8 mouse cellular contexts compared by ENCODE assay signal in the genomic region with DNA sequence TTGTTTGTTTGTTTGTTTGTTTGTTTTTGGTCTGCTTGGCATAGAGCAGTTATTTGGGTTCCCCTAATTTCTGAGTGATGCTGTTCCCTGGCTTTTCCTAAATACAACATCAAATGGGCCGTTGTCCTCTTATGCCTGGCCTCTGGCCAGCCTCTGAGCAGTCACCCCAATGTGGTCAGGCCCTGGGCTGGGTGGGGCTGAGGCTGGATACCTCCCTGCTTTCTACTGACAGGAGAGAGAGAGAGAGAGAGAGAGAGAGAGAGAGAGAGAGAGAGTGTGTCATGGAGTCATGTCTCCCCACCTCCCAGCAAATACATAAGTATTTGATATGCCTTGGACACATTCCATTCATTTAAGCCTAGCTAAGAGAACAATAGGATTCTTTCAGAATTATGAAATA. TPM values are rescaled to one million over a fixed set of nuclear protein-coding genes. Genes with fewer than 3 reads are reported as not detected.
A peak's percentile ranks its signal among the peaks of the same experiment; 100 is the strongest.
DNase-seq lines count a peak whose midpoint lies in the region; ATAC-seq lines count a peak whose summit lies in the region.

No protein-coding gene starts in this region.

- intact Hi-C loops in left cerebral cortex, postnatal 25 days (cut with DNase I) = no loop called here

- H3K36me3 ChIP-seq in forebrain, embryonic 12.5 days (replicated peaks) = no peaks in the 10 kb centered on the region
- no peaks in the 10 kb centered on the region for H3K36me3 ChIP-seq in forebrain, embryonic 13.5 days (ENCODE audit: poor library complexity, severe bottlenecking)
- H3K36me3 ChIP-seq in midbrain, embryonic 12.5 days = no peaks in the 10 kb centered on the region
- H3K36me3 ChIP-seq in midbrain, embryonic 13.5 days = no peaks in the 10 kb centered on the region
- peaks cover 15% of the 10 kb centered on the region for H3K36me3 ChIP-seq in limb, embryonic 15.5 days

- H3K4me2 ChIP-seq in forebrain, embryonic 12.5 days = 0 out of 2 replicates have a peak overlapping the region, but pooled peaks have one; percentile 13
- no peak overlapping the region for H3K4me2 ChIP-seq in forebrain, embryonic 13.5 days
- peak overlapping the region; percentile 93; the same call in 1 of the 2 replicates for H3K4me2 ChIP-seq in midbrain, embryonic 12.5 days (replicated peaks)
- no peak overlapping the region for H3K4me2 ChIP-seq in midbrain, embryonic 13.5 days (replicated peaks)
- peak overlapping the region; percentile 55 for H3K4me2 ChIP-seq in limb, embryonic 15.5 days

- no peak overlapping the region for H3K9ac ChIP-seq in forebrain, embryonic 12.5 days
- H3K9ac ChIP-seq in forebrain, embryonic 13.5 days = no peak overlapping the region
- no peak overlapping the region for H3K9ac ChIP-seq in midbrain, embryonic 12.5 days (replicated peaks)
- H3K9ac ChIP-seq in midbrain, embryonic 13.5 days (replicated peaks) = no peak overlapping the region
- peak overlapping the region; percentile 62; the same call in 1 of the 2 replicates for H3K9ac ChIP-seq in limb, embryonic 15.5 days

- H3K27ac ChIP-seq in forebrain, embryonic 12.5 days = no peak overlapping the region
- no peak overlapping the region for H3K27ac ChIP-seq in forebrain, embryonic 13.5 days
- H3K27ac ChIP-seq in midbrain, embryonic 12.5 days (replicated peaks) = no peak overlapping the region
- H3K27ac ChIP-seq in midbrain, embryonic 13.5 days = no peak overlapping the region
- H3K27ac ChIP-seq in limb, embryonic 15.5 days = peak overlapping the region; percentile 96

- DNase-seq in B cell, adult 2 months = no peak
- no peak for DNase-seq in left cerebral cortex, postnatal 25 days (ENCODE audit: low spot score in 2 of 2)
- no peak for DNase-seq in embryo, embryonic 10.5 days (ENCODE audit: low spot score)

- H3K4me3 ChIP-seq in forebrain, embryonic 12.5 days (replicated peaks) = no peak overlapping the region
- no peak overlapping the region for H3K4me3 ChIP-seq in forebrain, embryonic 13.5 days
- no peak overlapping the region for H3K4me3 ChIP-seq in midbrain, embryonic 12.5 days
- no peak overlapping the region for H3K4me3 ChIP-seq in midbrain, embryonic 13.5 days (replicated peaks)
- H3K4me3 ChIP-seq in limb, embryonic 15.5 days = peak overlapping the region; percentile 67

- no peak for ATAC-seq in forebrain, embryonic 12.5 days (ENCODE audit: low FRiP score)
- no peak for ATAC-seq in forebrain, embryonic 13.5 days
- ATAC-seq in midbrain, embryonic 12.5 days (ENCODE audit: low FRiP score, low read depth) = no peak
- no peak for ATAC-seq in midbrain, embryonic 13.5 days
- ATAC-seq in limb, embryonic 15.5 days (ENCODE audit: insufficient number of reproducible peaks, low FRiP score, low TSS enrichment, low read depth) = no peak

- peaks cover 10% of the 10 kb centered on the region for H3K27me3 ChIP-seq in forebrain, embryonic 12.5 days
- no peaks in the 10 kb centered on the region for H3K27me3 ChIP-seq in forebrain, embryonic 13.5 days
- H3K27me3 ChIP-seq in midbrain, embryonic 12.5 days = peaks cover 8% of the 10 kb centered on the region; the same call in 1 of the 2 replicates
- peaks cover 11% of the 10 kb centered on the region for H3K27me3 ChIP-seq in midbrain, embryonic 13.5 days
- H3K27me3 ChIP-seq in limb, embryonic 15.5 days = no peaks in the 10 kb centered on the region

- H3K9me3 ChIP-seq in forebrain, embryonic 12.5 days = no peaks in the 10 kb centered on the region
- no peaks in the 10 kb centered on the region for H3K9me3 ChIP-seq in forebrain, embryonic 13.5 days (replicated peaks)
- H3K9me3 ChIP-seq in midbrain, embryonic 12.5 days = no peaks in the 10 kb centered on the region
- no peaks in the 10 kb centered on the region for H3K9me3 ChIP-seq in midbrain, embryonic 13.5 days
- no peaks in the 10 kb centered on the region for H3K9me3 ChIP-seq in limb, embryonic 15.5 days

- 86% methylated on average over 1 of the region's 1 CpGs for WGBS in forebrain, embryonic 12.5 days
- 76% methylated on average over 1 of the region's 1 CpGs for WGBS in forebrain, embryonic 13.5 days
- WGBS in midbrain, embryonic 12.5 days = 75% methylated on average over 1 of the region's 1 CpGs
- WGBS in midbrain, embryonic 13.5 days = 92% methylated on average over 1 of the region's 1 CpGs
- WGBS in limb, embryonic 15.5 days = 41% methylated on average over 1 of the region's 1 CpGs

- peaks cover 10% of the 10 kb centered on the region for H3K4me1 ChIP-seq in forebrain, embryonic 12.5 days
- peaks cover 11% of the 10 kb centered on the region; the same call in 1 of the 2 replicates for H3K4me1 ChIP-seq in forebrain, embryonic 13.5 days
- H3K4me1 ChIP-seq in midbrain, embryonic 12.5 days = no peaks in the 10 kb centered on the region
- peaks cover 8% of the 10 kb centered on the region for H3K4me1 ChIP-seq in midbrain, embryonic 13.5 days (replicated peaks)
- H3K4me1 ChIP-seq in limb, embryonic 15.5 days = peaks cover 42% of the 10 kb centered on the region

RNA-seq across cellular contexts. Expression of a gene that starts 1.7 kb away (rescaled TPM):
- polyA plus RNA-seq in forebrain, embryonic 12.5 days (2016; fragmentation: Nextera tagmentation; extraction: Ambion mirVana) = 108 and 148 TPM in 2 replicates
- polyA plus RNA-seq in forebrain, embryonic 13.5 days (2015; fragmentation: Nextera tagmentation; extraction: Ambion mirVana) = 69.1 and 89.9 TPM in 2 replicates
- 156 and 197 TPM in 2 replicates for polyA plus RNA-seq in midbrain, embryonic 12.5 days (2016; fragmentation: Nextera tagmentation; extraction: Ambion mirVana)
- polyA plus RNA-seq in midbrain, embryonic 13.5 days (2015; fragmentation: Nextera tagmentation; extraction: Ambion mirVana) = 90.8 and 93.2 TPM in 2 replicates
- 826 and 857 TPM in 2 replicates for polyA plus RNA-seq in limb, embryonic 15.5 days (2015; fragmentation: Nextera tagmentation; extraction: Ambion mirVana)
- total RNA-seq in left cerebral cortex, postnatal 25 days (2021) = 10 to 100 TPM; 35.9 to 41.5 TPM

RNA-seq across cellular contexts. Expression of a gene that starts 36.3 kb away (rescaled TPM):
- 251 and 342 TPM in 2 replicates for polyA plus RNA-seq in forebrain, embryonic 12.5 days (2016; fragmentation: Nextera tagmentation; extraction: Ambion mirVana)
- polyA plus RNA-seq in forebrain, embryonic 13.5 days (2015; fragmentation: Nextera tagmentation; extraction: Ambion mirVana) = 117 and 133 TPM in 2 replicates
- polyA plus RNA-seq in midbrain, embryonic 12.5 days (2016; fragmentation: Nextera tagmentation; extraction: Ambion mirVana) = 340 and 424 TPM in 2 replicates
- 149 and 157 TPM in 2 replicates for polyA plus RNA-seq in midbrain, embryonic 13.5 days (2015; fragmentation: Nextera tagmentation; extraction: Ambion mirVana)
- polyA plus RNA-seq in limb, embryonic 15.5 days (2015; fragmentation: Nextera tagmentation; extraction: Ambion mirVana) = 1,981 and 2,196 TPM in 2 replicates
- 10 to 100 TPM in 1 of 2 experiments, 1 to 10 TPM in 1; 8.3 to 11.3 TPM for total RNA-seq in left cerebral cortex, postnatal 25 days (2021)

Comparison
In these comparisons a context has a peak if more than half of its experiments do, and no peak if none do; other contexts are left out.
1. H3K4me2 ChIP-seq: peak in forebrain, embryonic 12.5 days (single experiment), midbrain, embryonic 12.5 days (single experiment) and limb, embryonic 15.5 days (single experiment); none in forebrain, embryonic 13.5 days (single experiment) and midbrain, embryonic 13.5 days (single experiment).